Mouse (Mus musculus) megakaryocyte, embryonic 14.5 days (primary cell): ENCODE measurements around the gene Prr19. TPM values are rescaled to one million over a fixed set of nuclear protein-coding genes. Genes with fewer than 3 reads are reported as not detected.
"Not testable (repeated sequence)": the region's sequence is repeated elsewhere in the genome, so short reads cannot be mapped to it uniquely, and the experiment has no call there.

Experiments
- H3K27me3 ChIP-seq: replicated peaks from 2 replicates; pipeline ENCODE3; 2012; ENCODE audit warnings: inconsistent platforms
- H3K36me3 ChIP-seq: replicated peaks from 2 replicates; pipeline ENCODE3; 2012; ENCODE audit warnings: low read length, inconsistent platforms, mixed read lengths
- H3K4me1 ChIP-seq: 2 replicates; pipeline ENCODE4 v1.6.1; 2012; ENCODE audit warnings: inconsistent platforms
- H3K4me3 ChIP-seq: replicated peaks from 2 replicates; pipeline ENCODE3; 2012; ENCODE audit warnings: moderate library complexity, mild to moderate bottlenecking, inconsistent platforms
- H3K9me3 ChIP-seq: 2 replicates; pipeline ENCODE4 v1.6.1; 2012; ENCODE audit warnings: inconsistent platforms
- FLI1 ChIP-seq: IDR thresholded peaks from 2 replicates; pipeline ENCODE4 v1.6.1; 2012; ENCODE audit warnings: low read length, inconsistent platforms, mixed read lengths
- GATA1 ChIP-seq: IDR thresholded peaks from 3 replicates; pipeline ENCODE4 v1.6.1; 2012; ENCODE audit warnings: mixed read lengths, low read length, inconsistent platforms, borderline replicate concordance
- polyA plus RNA-seq: library from polyadenylated mRNA; stranded (reverse); fragments of >175 nt; gene quantifications from 2 replicates; pipeline ENCODE4 v1.2.3, GENCODE M21; 2012; ENCODE audit warnings: low replicate concordance; ENCODE audit not compliant: insufficient read depth

Prr19 gene
- polyA plus RNA-seq = 0.17 TPM in 1 of 2 replicates, not detected in the other

- no peaks in the 10 kb centered on the region for H3K9me3 ChIP-seq
- H3K4me3 ChIP-seq = no peak within 1 kb of the TSS
- no peaks in the 10 kb centered on the region for H3K36me3 ChIP-seq
- peaks cover 46% of the 10 kb centered on the region for H3K27me3 ChIP-seq
- H3K4me1 ChIP-seq = peaks cover 28% of the 10 kb centered on the region
- TF ChIP-seq GATA1 (no peak), FLI1 (no peak)
Observed at GRCm38 (mm10) chr7:25301063-25301462, at the start of gene Prr19. Gene Prr19 (plus strand): TSS chr7:25301411.

GRCm38 (mm10) chr7:25251822-25252221 lies 49.4 kb upstream of the Prr19 start:
- no peak overlapping the region for H3K4me3 ChIP-seq
- H3K4me1 ChIP-seq = peaks cover 36% of the 10 kb centered on the region
- peaks cover 12% of the 10 kb centered on the region for H3K27me3 ChIP-seq
- no peaks in the 10 kb centered on the region for H3K36me3 ChIP-seq
- TF ChIP-seq GATA1 (no peak), FLI1 (no peak)
- no peaks in the 10 kb centered on the region for H3K9me3 ChIP-seq

- peaks cover 27% of the 10 kb centered on the region for H3K4me1 ChIP-seq
- no peaks in the 10 kb centered on the region for H3K36me3 ChIP-seq
- TF ChIP-seq GATA1 = no peak
- TF ChIP-seq FLI1 = no peak
- H3K4me3 ChIP-seq = no peak overlapping the region
- no peaks in the 10 kb centered on the region for H3K27me3 ChIP-seq
- H3K9me3 ChIP-seq = no peaks in the 10 kb centered on the region
Observed at GRCm38 (mm10) chr7:25261896-25262295, 39.3 kb upstream of the Prr19 start.

- Histone ChIP-seq H3K27me3 (no peaks in the 10 kb centered on the region), H3K9me3 (no peaks in the 10 kb centered on the region), H3K4me1 (peaks cover 29% of the 10 kb centered on the region), H3K36me3 (no peaks in the 10 kb centered on the region), H3K4me3 (no peak overlapping the region)
- TF ChIP-seq FLI1 = no peak
- no peak for TF ChIP-seq GATA1
Observed at GRCm38 (mm10) chr7:25263968-25264870, 37.0 kb upstream of the Prr19 start.

GRCm38 (mm10) chr7:25265743-25266142 lies 35.5 kb upstream of the Prr19 start:
- Histone ChIP-seq H3K36me3 (peaks cover 11% of the 10 kb centered on the region), H3K4me1 (peaks cover 45% of the 10 kb centered on the region)
- H3K9me3 ChIP-seq, H3K4me3 ChIP-seq, H3K27me3 ChIP-seq: not testable (repeated sequence)

- Histone ChIP-seq H3K4me1 (peaks cover 51% of the 10 kb centered on the region), H3K36me3 (peaks cover 17% of the 10 kb centered on the region), H3K9me3 (no peaks in the 10 kb centered on the region), H3K27me3 (no peaks in the 10 kb centered on the region), H3K4me3 (peak overlapping the region; percentile 98)
- TF ChIP-seq GATA1 (no peak), FLI1 (no peak)
Observed at GRCm38 (mm10) chr7:25266180-25266962, 34.8 kb upstream of the Prr19 start.

GRCm38 (mm10) chr7:25267301-25267750 lies 33.9 kb upstream of the Prr19 start, which contains the start of gene Cic:
Gene Cic (plus strand): TSS chr7:25267704.
- H3K4me3 ChIP-seq = peak within 1 kb of the TSS; percentile 98
- H3K36me3 ChIP-seq = peaks cover 27% of the 10 kb centered on the region
- TF ChIP-seq GATA1 (no peak), FLI1 (no peak)
- no peaks in the 10 kb centered on the region for H3K27me3 ChIP-seq
- no peaks in the 10 kb centered on the region for H3K9me3 ChIP-seq
- peaks cover 60% of the 10 kb centered on the region for H3K4me1 ChIP-seq

GRCm38 (mm10) chr7:25267751-25268463 lies 33.3 kb upstream of the Prr19 start:
- TF ChIP-seq FLI1 (no peak), GATA1 (no peak)
- Histone ChIP-seq H3K36me3 (peaks cover 32% of the 10 kb centered on the region), H3K27me3 (no peaks in the 10 kb centered on the region), H3K4me1 (peaks cover 64% of the 10 kb centered on the region), H3K9me3 (no peaks in the 10 kb centered on the region), H3K4me3 (peak overlapping the region; percentile 98)

- Histone ChIP-seq H3K36me3 (peaks cover 39% of the 10 kb centered on the region), H3K4me3 (peak overlapping the region; percentile 98), H3K27me3 (no peaks in the 10 kb centered on the region), H3K4me1 (peaks cover 69% of the 10 kb centered on the region), H3K9me3 (no peaks in the 10 kb centered on the region)
- TF ChIP-seq FLI1 (no peak), GATA1 (no peak)
Observed at GRCm38 (mm10) chr7:25268588-25268987, 32.6 kb upstream of the Prr19 start.
